Mouse (Mus musculus): ENCODE data around the gene Cd247.

DNA sequence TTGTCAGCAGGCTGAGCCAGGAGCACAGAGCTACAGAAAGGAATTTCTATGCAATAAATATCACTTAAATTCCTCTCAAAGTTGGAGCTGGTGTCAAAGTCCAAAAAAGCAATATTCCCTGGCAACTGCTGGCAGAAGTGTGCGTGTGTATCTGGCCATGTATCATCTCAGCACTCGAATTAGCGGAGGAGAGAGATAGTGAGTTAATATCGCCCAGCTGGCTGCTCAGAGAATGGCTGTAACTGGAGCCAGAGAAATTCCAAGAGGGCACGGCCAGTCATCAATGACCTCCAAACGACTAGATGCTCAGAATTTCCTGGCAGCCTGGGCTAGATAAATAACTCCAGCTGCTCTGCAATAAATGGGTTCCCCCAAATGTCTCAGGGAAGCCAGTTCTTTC lies 48.0 kb downstream of the Cd247 start:
- no peak for TF ChIP-seq GATA1 (IDR thresholded peaks at IDR 0.05; ENCODE audit: low read length)
- TF ChIP-seq TAL1 (IDR thresholded peaks at IDR 0.05; ENCODE audit: low read length): no peak
